Mouse (Mus musculus): ENCODE measurements around the gene Sult2b1.
A peak's percentile ranks its signal among the peaks of the same experiment; 100 is the strongest.

The Sult2b1 gene

DNA sequence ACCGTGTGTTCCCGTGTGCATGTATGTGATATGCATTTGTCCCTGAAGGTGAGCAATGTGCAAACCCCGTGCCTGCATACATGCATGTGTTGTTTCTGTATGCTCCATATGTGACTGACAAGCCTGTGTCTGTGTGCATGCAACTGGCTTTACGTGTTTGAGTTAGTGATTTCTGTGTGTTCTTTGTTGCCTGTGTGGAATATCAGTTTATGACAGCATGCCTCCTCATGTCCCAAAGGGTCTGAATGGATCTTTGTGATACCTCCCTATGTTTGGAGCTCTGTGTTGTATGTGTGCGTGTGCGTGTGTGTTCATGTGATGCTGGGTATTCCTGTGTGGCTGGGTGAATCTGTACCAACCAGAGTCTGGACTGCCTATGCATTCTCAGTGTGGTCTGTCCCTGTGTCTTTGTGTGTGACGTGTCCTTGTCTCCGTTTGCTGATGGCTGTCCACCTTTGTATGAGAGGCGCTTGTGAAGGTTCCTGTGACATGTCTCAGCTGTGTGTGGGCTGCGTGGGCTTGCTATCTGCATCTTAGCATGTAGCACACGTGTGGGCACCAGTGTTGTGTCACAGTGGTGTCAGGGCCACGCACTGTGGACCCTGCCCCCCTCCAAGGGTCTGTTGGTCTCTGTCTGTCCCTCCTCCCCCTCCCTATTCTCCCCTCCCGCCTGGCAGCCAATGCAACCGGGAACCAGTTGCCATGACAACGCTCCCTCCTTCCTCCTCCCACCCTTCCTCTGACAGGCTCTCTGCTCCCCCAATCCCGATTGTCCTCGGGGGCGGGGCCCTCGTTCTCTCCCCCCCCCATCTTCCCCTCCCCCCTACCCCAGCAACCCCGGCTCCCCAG, at the start of gene Sult2b1:
Sult2b1 (minus strand) TSS at position 146 of the 849 bp plus-strand sequence.
- DNase-seq: peak; percentile 56

DNA sequence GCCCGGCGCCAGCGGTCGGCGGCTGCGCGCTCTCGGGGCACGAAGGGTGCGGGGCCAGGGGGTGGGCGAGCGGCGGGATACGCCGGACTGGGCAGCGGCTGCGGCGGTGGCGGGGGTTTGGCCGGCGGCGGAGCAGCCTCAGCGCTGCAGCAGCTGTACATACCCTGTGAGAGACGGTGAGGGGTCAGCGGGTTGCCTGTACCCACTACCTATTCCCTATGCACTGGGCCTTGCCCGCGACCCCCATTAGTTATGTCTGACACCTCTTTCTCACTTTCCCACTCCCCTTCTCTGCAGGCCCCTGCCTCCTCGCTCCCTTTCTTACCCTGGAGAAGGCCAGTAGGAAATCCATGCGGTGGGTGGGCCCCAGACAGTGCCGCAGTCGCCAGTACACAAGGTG, 49.5 kb upstream of the Sult2b1 start:
- no peak for DNase-seq

DNA sequence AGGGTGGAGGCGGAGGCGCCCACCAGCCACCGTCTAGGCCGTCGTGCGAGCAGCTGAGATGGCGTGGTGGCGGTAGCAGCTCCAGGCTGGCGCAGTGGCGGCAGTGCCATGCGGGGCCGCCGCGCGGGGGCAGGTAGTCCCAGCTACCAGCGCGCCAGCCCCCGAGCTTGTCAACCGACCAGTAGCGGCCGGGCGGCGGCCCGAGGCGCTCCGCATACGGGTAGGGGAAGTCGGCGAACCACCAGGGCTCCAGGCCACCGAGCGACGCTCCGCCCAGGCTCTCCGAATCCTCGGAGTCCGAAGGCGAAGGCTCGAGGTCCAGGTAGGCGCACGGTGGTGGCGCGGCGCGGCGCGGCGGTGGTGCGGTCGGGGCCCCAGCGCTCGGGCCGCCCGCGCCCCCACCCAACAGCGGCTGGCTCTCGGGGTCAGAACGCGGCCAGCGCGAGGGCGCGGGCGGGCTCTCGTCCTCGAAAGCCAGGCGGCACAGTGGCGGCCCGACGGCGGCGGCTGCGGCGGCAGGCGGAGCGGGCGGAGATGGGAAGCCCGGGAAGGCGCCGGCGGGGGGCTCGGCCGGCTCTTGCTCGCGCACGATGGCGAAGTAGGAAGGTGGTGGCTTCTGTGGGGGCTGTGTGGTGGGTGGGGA, 48.8 kb upstream of the Sult2b1 start:
- DNase-seq: no peak

DNA sequence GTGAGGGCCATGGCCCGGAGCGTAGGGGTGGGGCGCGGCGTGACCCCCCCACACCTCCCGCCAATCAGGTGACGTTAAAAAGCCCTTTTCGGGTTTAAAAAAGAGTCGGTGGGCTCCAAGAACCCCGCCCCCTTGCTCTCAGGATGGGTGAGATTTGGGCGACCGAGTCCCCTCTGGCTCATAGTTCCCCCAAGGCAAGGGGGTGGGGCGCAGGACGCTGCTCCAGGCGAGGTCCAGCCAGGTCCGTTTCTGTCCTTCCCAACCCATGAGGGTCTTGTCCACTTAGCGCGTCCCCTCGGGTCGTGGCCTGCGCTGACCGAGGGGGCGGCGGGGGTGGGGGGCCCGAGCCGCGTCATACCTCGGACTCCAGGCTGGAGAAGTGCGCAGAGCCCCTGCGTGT, 48.0 kb upstream of the Sult2b1 start:
- DNase-seq: no peak

DNA sequence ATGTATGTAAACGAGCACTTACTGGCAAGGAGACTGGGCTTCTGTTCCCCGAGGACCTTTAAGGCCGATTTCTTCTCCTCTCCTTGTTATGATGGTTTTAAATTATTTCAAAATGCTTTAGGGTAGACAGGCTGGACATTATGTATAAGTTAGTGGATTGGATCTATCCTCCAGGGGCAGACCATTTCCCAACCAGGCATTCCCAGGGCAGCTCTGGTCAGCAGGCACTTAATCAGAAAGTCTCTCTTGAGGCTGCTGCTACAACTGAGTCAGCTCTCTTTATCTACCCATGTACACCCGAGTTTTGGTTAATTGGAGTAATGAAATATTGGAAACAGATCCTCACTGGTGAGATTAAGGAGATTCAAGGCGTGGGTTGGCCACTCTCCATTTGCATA, 46.7 kb upstream of the Sult2b1 start:
- no peak for DNase-seq

DNA sequence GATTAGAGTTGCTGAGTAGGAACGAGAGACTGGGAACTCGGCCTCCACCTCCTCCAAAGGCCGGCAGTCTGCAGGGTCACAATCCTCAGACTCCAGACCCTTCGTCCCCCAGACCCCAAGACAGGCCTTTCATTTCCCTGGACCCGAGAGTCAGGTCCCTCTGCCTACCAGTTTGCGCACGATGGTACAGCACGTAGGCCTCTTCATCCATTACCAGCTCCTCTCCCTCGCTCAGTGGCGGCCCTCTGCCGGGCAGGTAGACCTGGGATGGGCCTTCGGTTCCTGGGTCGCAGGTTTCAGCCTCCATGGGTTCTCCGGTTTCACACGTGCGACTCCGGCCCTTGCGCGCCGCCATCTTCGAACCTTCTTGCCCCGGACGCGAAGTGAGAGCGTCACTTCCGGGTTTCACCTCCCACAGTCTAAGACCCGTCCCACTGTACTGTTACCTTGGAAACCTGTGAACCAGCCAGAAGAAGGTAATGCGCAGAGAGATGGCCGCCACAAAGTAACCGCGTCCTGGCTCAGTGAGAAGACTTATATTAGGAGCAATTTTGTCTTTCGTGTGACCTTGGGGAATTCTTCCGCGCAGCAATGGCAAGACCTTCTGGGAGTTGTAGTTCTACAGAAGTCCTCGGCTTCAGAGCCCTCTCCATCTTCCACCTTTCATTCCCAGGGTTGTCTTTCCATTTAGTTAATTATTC, 46.1 kb upstream of the Sult2b1 start, which contains the start of gene Grwd1:
Grwd1 (minus strand) TSS at position 518 of the 701 bp plus-strand sequence.
- DNase-seq: peak; percentile 93

DNA sequence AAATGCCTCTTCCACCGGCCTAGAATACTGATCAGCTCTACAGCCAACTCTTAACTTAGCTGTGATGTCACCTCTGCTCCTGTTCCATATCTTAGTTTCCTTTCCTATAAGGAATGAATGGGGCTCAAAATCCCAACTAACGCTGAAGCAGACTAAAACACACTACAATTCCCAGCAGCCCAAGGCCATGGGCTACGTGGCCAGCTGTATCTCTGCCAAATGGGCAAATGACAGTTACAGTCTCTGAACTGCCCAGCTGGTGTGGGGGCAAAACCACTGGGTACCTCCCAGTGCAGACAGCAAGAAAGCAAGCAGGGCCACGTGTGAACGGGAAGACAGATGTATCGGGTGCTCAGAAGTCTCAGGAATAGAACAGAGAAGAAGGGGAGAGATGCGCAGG, 42.2 kb upstream of the Sult2b1 start:
- DNase-seq: no peak

DNA sequence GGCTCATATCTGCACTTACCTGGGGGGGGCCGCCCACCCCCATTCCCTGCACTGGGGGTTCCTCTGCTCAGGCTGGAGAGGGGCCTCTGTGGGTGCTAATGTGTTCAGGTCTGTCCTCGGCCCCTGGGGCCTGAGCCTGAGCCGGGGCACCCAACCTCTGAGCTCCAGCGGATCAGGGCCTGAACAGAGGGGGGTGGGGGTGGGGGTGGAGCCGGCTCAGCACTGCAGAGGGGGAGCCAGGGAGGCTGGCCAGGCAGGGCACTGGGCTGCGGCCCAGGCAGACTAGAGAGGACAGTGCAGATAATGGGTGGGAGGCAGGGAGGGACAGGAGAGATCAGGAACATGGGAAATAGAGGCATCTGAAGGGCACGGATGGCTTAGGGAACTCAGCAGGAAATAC, 40.1 kb upstream of the Sult2b1 start, which contains the start of gene Kcnj14:
Kcnj14 (minus strand) TSS at position 185 of the 400 bp plus-strand sequence.
- DNase-seq: no peak

DNA sequence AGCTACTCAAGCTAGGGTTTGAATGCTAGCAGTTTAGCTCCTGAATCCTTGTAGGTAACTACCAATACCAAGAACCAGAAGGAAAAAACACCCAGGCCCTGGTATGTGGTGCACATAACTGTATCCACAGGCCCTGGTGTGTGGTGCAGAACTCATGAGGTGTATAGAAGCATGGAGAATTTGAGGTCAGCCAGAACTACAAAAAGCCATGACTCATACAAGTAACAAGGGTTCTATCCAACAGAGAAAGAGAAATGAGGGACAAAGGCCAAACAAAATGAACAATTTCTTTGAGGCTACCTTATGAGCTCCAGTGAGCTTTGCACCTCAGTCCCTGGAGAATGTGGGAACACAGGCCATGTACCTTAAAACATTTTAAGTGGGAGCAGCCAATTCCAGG, 36.4 kb upstream of the Sult2b1 start:
- DNase-seq: no peak

DNA sequence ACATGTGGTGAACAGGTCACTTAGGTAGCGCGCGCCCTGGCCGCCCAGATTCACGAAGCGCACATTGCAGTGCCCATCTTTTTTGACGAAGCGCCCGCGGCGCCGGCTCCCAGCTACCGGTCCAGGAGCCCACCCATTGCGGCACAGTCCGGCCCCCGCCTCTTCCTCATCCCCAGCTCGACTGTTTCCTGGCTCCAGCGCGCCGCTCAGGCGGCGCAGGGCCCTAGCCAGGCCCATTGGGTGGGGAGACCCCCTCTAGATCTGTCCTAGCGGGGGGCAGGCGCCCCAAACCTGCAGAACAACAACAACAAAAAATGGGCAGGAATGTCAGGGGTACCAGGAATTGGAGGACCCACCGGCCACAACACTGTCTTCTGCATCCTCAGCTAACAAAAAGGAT, 35.4 kb upstream of the Sult2b1 start:
- DNase-seq: no peak

DNA sequence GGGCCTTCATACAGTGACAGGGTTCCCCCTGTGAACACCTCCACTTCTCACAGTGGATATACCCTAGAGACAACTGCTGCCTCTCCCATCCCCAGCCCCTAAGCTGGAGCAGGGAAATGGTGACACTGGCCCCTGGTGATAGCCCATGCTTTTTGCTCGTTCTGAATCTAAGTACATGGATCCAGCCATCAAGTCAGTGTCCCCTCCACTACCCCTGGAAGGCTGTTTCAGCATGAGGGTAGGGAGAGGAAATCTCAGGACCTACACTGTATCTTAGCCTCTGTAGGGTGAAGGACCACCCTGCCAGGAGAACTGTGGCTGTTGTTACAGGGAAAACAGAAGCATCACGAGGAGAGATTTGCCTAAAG, 31.5 kb upstream of the Sult2b1 start:
- no peak for DNase-seq

DNA sequence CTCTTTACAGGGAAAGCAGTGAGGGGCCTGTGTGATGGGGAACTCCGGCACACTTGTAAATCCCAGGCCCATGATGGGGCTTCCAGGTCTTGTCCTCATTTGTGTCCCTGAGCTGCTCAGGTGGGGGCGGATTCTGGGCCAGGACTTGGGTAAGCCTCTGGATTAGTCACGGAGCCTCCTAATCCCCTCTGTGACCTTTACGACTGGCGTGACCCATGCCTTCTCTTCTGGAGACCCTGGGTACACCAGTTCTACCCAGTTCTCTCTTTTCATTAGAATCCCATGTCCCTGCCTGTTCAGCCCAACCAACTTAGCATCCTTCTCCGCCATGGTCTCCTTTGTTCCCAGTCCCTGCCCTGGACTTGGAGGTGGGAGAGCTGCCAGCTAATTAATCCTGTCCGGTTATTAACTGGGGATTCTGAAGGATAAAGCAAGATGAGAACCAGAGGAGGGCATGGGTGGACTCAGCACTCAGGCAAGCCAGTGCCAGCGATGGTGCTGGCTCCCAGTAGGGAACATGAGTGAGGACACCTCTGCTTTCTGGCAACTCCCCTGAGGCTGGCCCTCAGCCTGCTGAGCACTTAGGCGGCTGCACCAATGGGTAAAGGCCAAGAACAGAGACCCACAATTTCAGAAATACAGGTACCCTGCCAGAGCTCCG, 31.0 kb upstream of the Sult2b1 start:
- DNase-seq: no peak

DNA sequence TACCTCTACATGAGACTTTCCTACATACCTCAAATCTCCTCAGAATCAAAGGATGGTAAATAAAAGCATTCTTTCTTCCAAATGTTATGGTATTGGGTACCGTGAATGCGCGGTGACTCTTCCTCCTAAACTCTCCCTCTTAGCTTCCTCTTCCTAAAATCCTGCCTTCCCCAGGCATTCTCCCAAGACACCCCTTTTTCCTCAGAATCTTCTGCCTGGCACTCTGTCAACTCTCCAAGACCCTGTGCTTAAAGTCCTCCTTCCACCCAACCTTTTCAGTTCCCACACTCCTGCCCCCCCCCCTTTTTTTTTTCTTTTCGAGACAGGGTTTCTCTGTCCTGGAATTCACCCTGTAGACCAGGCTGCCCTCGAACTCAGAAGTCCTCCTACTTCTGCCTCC, 30.4 kb upstream of the Sult2b1 start:
- DNase-seq: peak; percentile 31

DNA sequence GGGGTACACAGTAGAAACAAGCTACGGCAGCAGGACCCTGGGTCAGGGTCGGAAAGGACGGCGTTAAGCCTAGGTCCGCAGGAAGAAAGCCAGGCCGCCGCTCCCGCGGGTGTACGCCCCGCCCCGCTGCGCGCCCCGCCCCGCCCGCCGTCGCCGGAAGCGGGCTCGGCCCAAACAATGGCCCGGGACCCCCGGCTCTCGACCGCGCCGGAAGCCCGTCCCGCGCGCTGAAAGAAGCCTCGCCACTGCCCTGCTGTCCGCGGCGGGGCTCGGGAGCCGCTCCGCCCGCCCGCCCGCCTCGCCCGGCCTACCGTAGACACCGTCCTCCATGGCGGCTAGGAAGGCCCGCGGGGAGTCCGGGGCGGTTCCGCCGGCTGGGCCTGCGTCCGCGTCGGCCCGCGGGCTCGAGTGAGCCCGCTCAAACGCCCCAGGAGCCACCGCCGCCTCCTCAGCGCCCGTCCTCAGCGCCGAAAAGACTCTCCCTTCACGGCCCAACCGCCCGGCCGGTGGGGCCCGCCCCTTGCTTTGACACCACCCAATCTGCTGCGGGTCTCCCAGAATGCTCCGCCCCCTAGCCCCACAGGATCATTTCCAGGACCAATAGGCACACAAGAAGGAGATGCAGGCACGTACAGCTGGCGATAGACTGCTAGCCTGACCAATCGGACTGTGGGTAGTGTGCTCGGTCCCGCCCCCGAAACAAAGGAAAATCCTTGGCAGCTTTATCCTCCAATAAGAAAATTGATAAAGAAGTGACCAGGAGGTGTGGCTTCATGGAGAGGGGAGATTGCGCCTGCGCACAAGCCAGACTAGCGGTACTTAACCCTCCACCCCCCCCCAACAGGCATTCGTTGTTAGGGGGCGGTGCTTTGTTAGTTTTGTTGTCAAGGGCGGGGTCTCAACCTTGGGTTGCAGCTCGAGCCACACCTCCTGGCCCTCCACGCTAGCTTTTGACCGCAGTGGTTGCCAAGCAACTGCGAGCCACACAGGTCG, 29.6 kb upstream of the Sult2b1 start, which contains the start of gene Cyth2:
Cyth2 (minus strand) TSS at position 795 of the 993 bp plus-strand sequence.
- DNase-seq: peak; percentile 100

DNA sequence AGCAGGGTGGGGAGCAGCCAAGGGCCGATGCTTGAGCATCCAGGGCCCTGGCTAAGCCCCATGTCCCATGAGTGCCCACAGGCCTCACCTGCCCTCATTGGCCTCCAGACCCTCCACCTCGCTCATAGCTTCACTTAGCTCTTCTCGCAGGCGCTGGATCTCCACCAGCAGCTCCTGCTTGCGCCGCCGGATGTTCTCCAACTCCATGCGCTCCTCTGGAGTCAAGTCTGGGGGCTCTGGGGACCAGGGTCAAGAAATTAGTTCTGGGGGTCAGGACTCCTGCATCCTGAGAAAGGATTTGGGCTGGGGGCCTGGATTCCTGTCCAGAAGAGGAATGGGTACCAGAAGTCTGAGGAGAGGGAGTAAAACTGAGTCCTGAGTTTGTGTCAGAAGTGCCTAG, 28.5 kb upstream of the Sult2b1 start:
- DNase-seq: no peak

DNA sequence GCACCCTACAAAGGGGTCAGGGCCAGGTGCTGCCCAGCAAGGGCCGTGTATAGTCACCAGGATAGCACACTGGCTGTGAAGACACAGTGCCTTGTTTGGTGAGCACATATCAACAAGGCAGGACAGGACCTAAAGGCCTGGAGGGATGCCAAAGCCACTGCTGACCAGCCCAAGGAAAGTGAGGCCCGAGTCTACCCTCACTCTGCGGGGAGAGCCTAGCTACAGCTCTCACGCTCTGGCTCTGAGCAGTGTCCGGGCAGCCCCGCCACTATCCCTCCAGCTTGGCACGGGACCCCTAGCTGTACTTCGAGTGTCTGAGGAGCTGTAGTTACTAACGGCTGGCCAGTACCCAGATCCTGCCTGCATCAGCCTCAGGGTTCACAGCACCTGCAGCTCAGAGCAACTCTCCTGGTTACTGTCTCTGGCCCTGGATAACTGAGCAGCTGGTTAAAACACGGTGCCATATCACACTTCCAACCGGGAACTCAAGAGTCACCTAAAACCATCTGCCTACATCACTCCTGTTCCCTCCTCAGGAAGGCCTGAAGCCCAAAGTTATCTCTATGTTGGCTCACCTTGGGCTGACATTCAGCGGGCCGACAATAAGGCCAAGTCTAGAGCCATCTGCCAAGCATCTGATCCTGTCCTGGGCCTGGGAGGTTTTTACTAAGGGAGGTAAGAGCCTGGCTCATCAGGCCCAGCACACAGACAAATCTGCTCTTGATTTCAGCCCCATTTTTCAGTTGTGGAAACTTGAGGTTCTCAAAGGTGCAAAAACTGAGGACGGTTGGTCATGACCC, 25.0 kb upstream of the Sult2b1 start:
- no peak for DNase-seq

DNA sequence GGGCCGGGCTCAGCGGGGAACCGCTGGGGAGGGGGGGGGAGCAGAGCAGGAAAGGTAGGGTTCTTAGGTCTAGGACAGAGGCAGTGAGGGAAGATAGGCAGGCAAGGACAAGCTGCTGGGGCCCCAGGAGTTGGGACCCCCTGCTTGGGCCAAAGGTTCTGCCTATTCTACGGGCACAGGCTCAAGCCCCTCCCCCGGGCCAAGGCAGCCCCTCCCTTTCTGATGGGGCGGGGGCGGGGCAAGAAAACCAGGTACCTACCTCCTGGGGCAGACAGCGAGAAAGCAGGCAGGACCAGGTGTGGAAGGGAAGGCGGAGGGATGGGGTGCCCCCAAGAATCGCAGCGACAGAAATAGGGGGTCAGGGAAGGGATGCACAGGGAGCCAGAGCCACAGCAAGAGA, 24.0 kb upstream of the Sult2b1 start:
- no peak for DNase-seq

DNA sequence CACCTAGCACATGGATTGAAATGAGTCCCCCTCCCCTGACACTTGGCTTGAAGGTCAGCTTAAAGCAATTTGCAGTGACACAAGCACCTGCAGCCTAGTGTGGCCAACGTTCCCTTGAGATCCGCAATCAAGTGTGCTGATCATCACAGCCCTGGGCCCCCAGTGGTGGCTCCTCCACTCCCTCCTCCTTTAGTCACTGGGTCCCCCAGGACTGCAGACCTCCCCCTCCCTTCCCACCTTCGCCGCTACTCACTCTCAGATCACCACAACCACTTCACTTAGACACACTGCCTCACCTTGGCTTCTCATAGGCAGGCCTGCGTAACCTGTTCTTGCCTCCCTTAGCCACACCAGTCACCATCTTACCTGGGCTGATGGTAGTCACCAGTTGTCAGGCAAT, 21.5 kb upstream of the Sult2b1 start:
- DNase-seq: no peak

DNA sequence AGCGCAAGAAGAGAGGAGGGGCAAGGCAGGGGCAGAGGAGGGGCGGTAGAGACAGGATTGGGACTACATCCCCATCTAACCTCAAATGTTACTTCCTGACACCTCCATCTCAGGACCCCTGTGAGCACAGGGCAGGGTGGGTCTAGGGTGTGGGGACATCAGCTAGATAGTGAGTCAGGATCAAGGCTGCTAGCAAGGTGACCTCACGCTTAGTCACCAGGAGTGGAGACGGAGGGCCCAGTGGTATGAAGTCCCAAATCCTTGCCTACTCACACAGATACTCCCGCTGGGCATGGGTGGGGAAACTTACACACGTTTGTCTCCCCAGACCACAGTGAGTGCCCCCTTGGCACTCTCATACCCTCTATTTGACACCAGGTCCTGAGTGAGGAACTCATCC, 18.1 kb upstream of the Sult2b1 start:
- no peak for DNase-seq

DNA sequence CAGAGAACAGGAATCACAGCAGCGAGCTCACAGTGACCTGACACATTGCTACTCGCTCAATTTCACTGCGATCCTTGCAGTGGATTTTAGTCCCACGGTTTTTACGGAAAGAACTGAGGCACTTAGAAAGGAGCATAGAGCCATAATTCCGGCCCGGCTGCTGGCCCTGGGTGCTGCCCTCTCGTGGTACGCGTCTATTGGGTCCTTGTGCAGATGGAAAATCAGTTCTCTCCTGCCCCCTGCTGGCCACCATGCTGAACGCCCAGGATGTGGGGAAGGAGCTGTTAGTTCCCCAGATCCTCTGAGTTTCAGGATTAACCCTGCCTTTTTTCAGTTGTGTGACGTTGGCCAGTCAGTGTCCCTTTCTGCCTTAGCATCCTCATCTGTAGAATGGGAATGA, 16.9 kb upstream of the Sult2b1 start:
- DNase-seq: peak; percentile 96

Measured in kidney, adult 9 months (tissue).